Comparison of ENCODE assay signal across 8 mouse cellular contexts in the genomic region with DNA sequence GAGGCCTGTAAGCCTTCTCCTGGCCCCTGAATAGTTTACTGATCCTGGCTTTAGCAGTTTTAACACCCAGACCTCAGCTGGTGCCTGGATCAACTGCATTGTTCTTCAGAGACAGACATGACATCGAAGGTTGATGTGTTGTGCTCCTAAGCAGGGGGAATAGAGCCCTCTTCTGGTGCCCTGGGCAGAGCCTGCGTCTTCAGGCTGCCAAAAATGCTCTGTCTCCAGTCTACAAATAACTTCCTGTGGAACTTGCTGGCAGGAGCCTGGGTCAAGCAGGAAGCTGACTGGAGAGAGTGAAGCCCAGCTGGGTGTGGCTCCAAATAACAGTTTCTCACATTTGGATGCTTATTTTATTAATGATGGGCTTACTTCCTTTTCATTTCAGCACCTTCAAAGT. TPM values are rescaled to one million over a fixed set of nuclear protein-coding genes. Genes with fewer than 3 reads are reported as not detected.
DNase-seq lines count a peak whose midpoint lies in the region; ATAC-seq lines count a peak whose summit lies in the region.

No protein-coding gene starts in this region.

- ATAC-seq in embryonic facial prominence, embryonic 14.5 days (ENCODE audit: low read depth): no peak
- ATAC-seq in heart, embryonic 16.5 days (replicated peaks; ENCODE audit: extremely low read depth, insufficient read depth, low FRiP score): 0 out of 2 replicates have a peak, but pooled peaks have one; percentile 43
- ATAC-seq in lung, embryonic 16.5 days (ENCODE audit: low read depth): peak; percentile 40
- no peak for ATAC-seq in activated CD4-positive, CD25-positive, alpha-beta regulatory T cell, adult 4 months

- no peak overlapping the region for H3K9ac ChIP-seq in embryonic facial prominence, embryonic 14.5 days (ENCODE audit: low read depth, low read length)
- no peak overlapping the region for H3K9ac ChIP-seq in heart, embryonic 16.5 days (ENCODE audit: low read length)
- H3K9ac ChIP-seq in lung, embryonic 16.5 days (ENCODE audit: low read length): no peak overlapping the region

- no peaks in the 10 kb centered on the region for H3K9me3 ChIP-seq in embryonic facial prominence, embryonic 14.5 days (ENCODE audit: control insufficient read depth, low read length)
- no peaks in the 10 kb centered on the region for H3K9me3 ChIP-seq in embryonic facial prominence, embryonic 10.5 days
- no peaks in the 10 kb centered on the region for H3K9me3 ChIP-seq in heart, embryonic 16.5 days (replicated peaks; ENCODE audit: control insufficient read depth, low read length)
- no peaks in the 10 kb centered on the region for H3K9me3 ChIP-seq in lung, embryonic 16.5 days (ENCODE audit: control insufficient read depth, low read length)
- H3K9me3 ChIP-seq in limb, embryonic 10.5 days (replicated peaks): no peaks in the 10 kb centered on the region

- no peak overlapping the region for H3K4me2 ChIP-seq in embryonic facial prominence, embryonic 14.5 days (ENCODE audit: low read depth, low read length)
- no peak overlapping the region for H3K4me2 ChIP-seq in heart, embryonic 16.5 days (ENCODE audit: low read depth, low read length)
- H3K4me2 ChIP-seq in lung, embryonic 16.5 days (ENCODE audit: low read depth, low read length): no peak overlapping the region

- 42% methylated on average over 2 of the region's 2 CpGs for WGBS in embryonic facial prominence, embryonic 14.5 days
- 53% methylated on average over 2 of the region's 2 CpGs for WGBS in embryonic facial prominence, embryonic 10.5 days
- WGBS in heart, embryonic 16.5 days: 9% methylated on average over 2 of the region's 2 CpGs
- whole genome bisulfite sequencing in lung, embryonic 16.5 days: 28% methylated on average over 2 of the region's 2 CpGs
- WGBS in limb, embryonic 10.5 days: 74% methylated on average over 2 of the region's 2 CpGs

- no peaks in the 10 kb centered on the region for H3K36me3 ChIP-seq in embryonic facial prominence, embryonic 14.5 days (ENCODE audit: control insufficient read depth, insufficient read depth, low read length)
- H3K36me3 ChIP-seq in embryonic facial prominence, embryonic 10.5 days (replicated peaks): no peaks in the 10 kb centered on the region
- no peaks in the 10 kb centered on the region for H3K36me3 ChIP-seq in heart, embryonic 16.5 days (ENCODE audit: control insufficient read depth, insufficient read depth)
- H3K36me3 ChIP-seq in lung, embryonic 16.5 days (ENCODE audit: control insufficient read depth, insufficient read depth, low read length): no peaks in the 10 kb centered on the region
- no peaks in the 10 kb centered on the region for H3K36me3 ChIP-seq in limb, embryonic 10.5 days

- H3K4me1 ChIP-seq in embryonic facial prominence, embryonic 14.5 days (ENCODE audit: control insufficient read depth, insufficient read depth, low read length): no peaks in the 10 kb centered on the region
- H3K4me1 ChIP-seq in embryonic facial prominence, embryonic 10.5 days: 0 out of 2 replicates have a peak, but pooled peaks cover 4% of the 10 kb centered on the region
- peaks cover 33% of the 10 kb centered on the region for H3K4me1 ChIP-seq in heart, embryonic 16.5 days (ENCODE audit: control insufficient read depth, insufficient read depth, low read length)
- peaks cover 16% of the 10 kb centered on the region for H3K4me1 ChIP-seq in lung, embryonic 16.5 days (replicated peaks; ENCODE audit: control insufficient read depth, insufficient read depth, low read length)
- no peaks in the 10 kb centered on the region for H3K4me1 ChIP-seq in limb, embryonic 10.5 days

- DNase-seq in embryonic facial prominence, embryonic 14.5 days (ENCODE audit: low spot score): peak; percentile 42
- no peak for DNase-seq in embryonic facial prominence, embryonic 10.5 days (ENCODE audit: low spot score)
- DNase-seq in B cell, adult 2 months: peak; percentile 24 to 27
- DNase-seq in brain, adult 2 months (ENCODE audit: low read depth, low spot score): peak; percentile 50
- no peak for DNase-seq in limb, embryonic 10.5 days (ENCODE audit: low spot score)

- H3K4me3 ChIP-seq in embryonic facial prominence, embryonic 14.5 days (ENCODE audit: low read depth, low read length): no peak overlapping the region
- H3K4me3 ChIP-seq in embryonic facial prominence, embryonic 10.5 days: no peak overlapping the region
- no peak overlapping the region for H3K4me3 ChIP-seq in heart, embryonic 16.5 days (ENCODE audit: low read length)
- no peak overlapping the region for H3K4me3 ChIP-seq in lung, embryonic 16.5 days (ENCODE audit: low read length)
- H3K4me3 ChIP-seq in limb, embryonic 10.5 days: no peak overlapping the region

- H3K27me3 ChIP-seq in embryonic facial prominence, embryonic 14.5 days (replicated peaks; ENCODE audit: control insufficient read depth, insufficient read depth, low read length): no peaks in the 10 kb centered on the region
- peaks cover 11% of the 10 kb centered on the region; the same call in 1 of the 2 replicates for H3K27me3 ChIP-seq in embryonic facial prominence, embryonic 10.5 days (replicated peaks; ENCODE audit: low read depth, poor library complexity, severe bottlenecking)
- no peaks in the 10 kb centered on the region for H3K27me3 ChIP-seq in heart, embryonic 16.5 days (ENCODE audit: control insufficient read depth, insufficient read depth, low read length)
- no peaks in the 10 kb centered on the region for H3K27me3 ChIP-seq in lung, embryonic 16.5 days (ENCODE audit: control insufficient read depth, insufficient read depth, low read depth, low read length)
- peaks cover 53% of the 10 kb centered on the region; the same call in 1 of the 2 replicates for H3K27me3 ChIP-seq in limb, embryonic 10.5 days (ENCODE audit: low read depth, poor library complexity, severe bottlenecking)

- no peak overlapping the region for H3K27ac ChIP-seq in embryonic facial prominence, embryonic 14.5 days (replicated peaks; ENCODE audit: low read depth, low read length)
- no peak overlapping the region for H3K27ac ChIP-seq in embryonic facial prominence, embryonic 10.5 days (replicated peaks)
- peak overlapping the region; percentile 61 for H3K27ac ChIP-seq in heart, embryonic 16.5 days (ENCODE audit: low read length)
- peak overlapping the region; percentile 21 for H3K27ac ChIP-seq in lung, embryonic 16.5 days (ENCODE audit: low read length)
- no peak overlapping the region for H3K27ac ChIP-seq in limb, embryonic 10.5 days

RNA-seq across cellular contexts. Expression of a gene that starts 37.4 kb away (rescaled TPM):
- polyA plus RNA-seq in embryonic facial prominence, embryonic 14.5 days (2014; fragmentation: Nextera tagmentation; extraction: Ambion mirVana): 118 and 129 TPM in 2 replicates
- polyA plus RNA-seq in embryonic facial prominence, embryonic 10.5 days (2016; fragmentation: Nextera tagmentation; extraction: Ambion mirVana): 91.7 and 109 TPM in 2 replicates
- 192 and 203 TPM in 2 replicates for polyA plus RNA-seq in heart, embryonic 16.5 days (2015; fragmentation: Nextera tagmentation; extraction: Ambion mirVana)
- 236 and 246 TPM in 2 replicates for polyA plus RNA-seq in lung, embryonic 16.5 days (2015; fragmentation: Nextera tagmentation; extraction: Ambion mirVana)
- polyA plus RNA-seq in activated CD4-positive, CD25-positive, alpha-beta regulatory T cell, adult 4 months (2017; shearing (Covaris generic)): 100 to 1,000 TPM; 744 to 801 TPM
- polyA plus RNA-seq in limb, embryonic 10.5 days (2016; fragmentation: Nextera tagmentation; extraction: Ambion mirVana): 98.5 and 100 TPM in 2 replicates

Comparison
In these comparisons a context has a peak if more than half of its experiments do, and no peak if none do; other contexts are left out.
1. DNase-seq: peak in embryonic facial prominence, embryonic 14.5 days (single experiment), B cell, adult 2 months (2 of 2) and brain, adult 2 months (single experiment); none in embryonic facial prominence, embryonic 10.5 days (single experiment) and limb, embryonic 10.5 days (single experiment).
2. ATAC-seq: peak in heart, embryonic 16.5 days (single experiment) and lung, embryonic 16.5 days (single experiment); none in embryonic facial prominence, embryonic 14.5 days (single experiment) and activated CD4-positive, CD25-positive, alpha-beta regulatory T cell, adult 4 months (single experiment).
3. H3K27ac ChIP-seq: peak in heart, embryonic 16.5 days (single experiment) and lung, embryonic 16.5 days (single experiment); none in embryonic facial prominence, embryonic 14.5 days (single experiment), embryonic facial prominence, embryonic 10.5 days (single experiment) and limb, embryonic 10.5 days (single experiment).